Mouse (Mus musculus) heart, adult 2 months (tissue): ENCODE data around the gene Matn3. TPM values are rescaled to one million over a fixed set of nuclear protein-coding genes. Genes with fewer than 3 reads are reported as not detected.
A peak's percentile ranks its signal among the peaks of the same experiment; 100 is the strongest.
"Not testable (repeated sequence)": the region's sequence is repeated elsewhere in the genome, so short reads cannot be mapped to it uniquely, and the experiment has no call there.

Source experiments
- DNase-seq, 2 experiments: peaks; one replicate each; pipeline ENCODE4 v3.0.0; 2021
- H3K27ac ChIP-seq: fragments of 200-600 bp; 2 replicates; pipeline ENCODE4 v1.8.1; 2022
- H3K27me3 ChIP-seq: fragments of 200-500 bp; 2 replicates; pipeline ENCODE4 v1.6.1; 2012; ENCODE audit warnings: mild to moderate bottlenecking, low read length, inconsistent platforms, mixed read lengths; ENCODE audit not compliant: control insufficient read depth, insufficient read depth
- H3K36me3 ChIP-seq: fragments of 200-500 bp; 2 replicates; pipeline ENCODE4 v1.6.1; 2012; ENCODE audit warnings: low read length, inconsistent platforms; ENCODE audit not compliant: control insufficient read depth, insufficient read depth
- H3K4me1 ChIP-seq: fragments of 200-500 bp; 2 replicates; pipeline ENCODE4 v1.6.1; 2011; ENCODE audit warnings: low read length; ENCODE audit not compliant: control insufficient read depth, insufficient read depth
- H3K4me3 ChIP-seq: fragments of 200-600 bp; 2 replicates; pipeline ENCODE4 v1.8.1; 2022
- H3K79me2 ChIP-seq: fragments of 200-500 bp; replicated peaks from 2 replicates; pipeline ENCODE4 v1.6.1; 2012; ENCODE audit warnings: mild to moderate bottlenecking, inconsistent platforms, low read length, moderate library complexity, mixed read lengths; ENCODE audit not compliant: control insufficient read depth, insufficient read depth
- H3K9ac ChIP-seq: fragments of 200-500 bp; 2 replicates; pipeline ENCODE4 v1.6.1; 2012; ENCODE audit warnings: low read depth, mild to moderate bottlenecking, control low read depth, inconsistent platforms, low read length, mixed read lengths
- CTCF ChIP-seq: fragments of 200-600 bp; IDR thresholded peaks from 2 replicates; pipeline ENCODE4 v1.8.1; 2022; ENCODE audit warnings: antibody characterized with exemption, mild to moderate bottlenecking, moderate library complexity
- EP300 ChIP-seq: fragments of 200-500 bp; IDR thresholded peaks from 2 replicates; pipeline ENCODE4 v1.6.1; 2011; ENCODE audit warnings: low read depth, low read length, control low read depth; ENCODE audit not compliant: insufficient read depth
- POLR2A ChIP-seq: fragments of 200-500 bp; IDR thresholded peaks from 2 replicates; pipeline ENCODE4 v1.6.1; 2011; ENCODE audit warnings: mild to moderate bottlenecking, low read depth, low read length, control low read depth; ENCODE audit not compliant: insufficient read depth
- WGBS: fragments of 180-500 bp; shearing (Covaris S2); methylation state at CpG from one replicate; pipeline ENCODE4 v1.1.7; 2018; 5-methylcytosine and 5-hydroxymethylcytosine counted together
- intact Hi-C: fragments of 180-260 bp; cut with DNase I; formaldehyde crosslinking; loops from one replicate; pipeline ENCODE4 v1.15.1; 2025
- polyA plus RNA-seq: library from polyadenylated mRNA; depleted of rRNA; stranded (reverse); fragments of >200 nt; gene quantifications from 2 replicates; pipeline ENCODE4 v1.2.3, GENCODE M21; 2012
- total RNA-seq, 2 experiments: library from RNA; stranded (reverse); gene quantifications; 2 replicates each; pipeline ENCODE4 v1.2.3; 2021

Matn3 gene
- total and polyA plus RNA-seq, 3 experiments, result not detected

DNA sequence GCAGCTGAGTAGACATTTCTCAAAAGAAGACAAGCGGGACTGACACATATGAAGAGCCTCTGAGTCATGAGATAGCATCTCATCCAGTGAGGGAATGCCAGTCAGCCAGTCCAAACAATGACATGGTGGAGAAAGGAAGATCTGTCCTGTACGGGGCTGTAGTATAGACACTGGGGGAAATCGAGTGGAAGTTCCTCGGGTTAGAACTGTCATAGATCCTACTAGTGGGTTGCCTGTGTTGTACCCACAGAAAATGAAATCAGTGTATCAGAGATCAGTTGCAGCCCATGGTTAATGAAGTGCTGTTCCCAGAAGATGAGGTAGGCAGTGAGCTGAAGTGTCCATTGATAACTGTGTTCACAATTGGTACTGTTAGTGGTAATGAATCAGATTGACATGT lies 19.0 kb upstream of the Matn3 start:
- Histone ChIP-seq H3K27me3 (no peaks in the 10 kb centered on the region), H3K4me1 (peaks cover 30% of the 10 kb centered on the region), H3K36me3 (peaks cover 75% of the 10 kb centered on the region), H3K27ac (no peak overlapping the region), H3K4me3 (no peak overlapping the region), H3K79me2 (peaks cover 12% of the 10 kb centered on the region), H3K9ac (no peak overlapping the region)
- intact Hi-C loops, result no loop called here
- DNase-seq, result no peak
- no peak for TF ChIP-seq POLR2A
- no peak for TF ChIP-seq CTCF
- TF ChIP-seq EP300, result no peak
- 38% methylated on average over 4 of the region's 4 CpGs for WGBS

DNA sequence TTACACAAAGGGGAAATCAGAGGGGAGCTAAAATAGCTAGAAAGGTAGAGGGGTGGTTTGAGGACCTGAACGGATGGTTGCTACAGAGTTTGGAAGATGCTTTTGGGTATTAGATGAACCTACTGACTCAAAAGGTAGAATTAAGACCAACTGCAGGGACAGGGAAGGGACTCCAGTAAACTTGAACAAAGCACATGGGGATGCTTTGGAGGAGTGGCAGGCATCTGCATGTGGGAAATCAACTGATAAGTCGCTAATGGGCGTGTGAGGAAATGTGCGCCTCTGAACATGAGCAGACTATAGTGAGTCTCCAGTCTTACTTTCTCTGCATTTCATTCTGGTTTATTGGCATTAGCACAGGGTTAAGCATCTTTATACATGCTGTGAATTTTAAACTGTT lies 16.6 kb upstream of the Matn3 start:
- H3K27me3 ChIP-seq, result no peaks in the 10 kb centered on the region
- no peak overlapping the region for H3K4me3 ChIP-seq
- no peak overlapping the region for H3K27ac ChIP-seq
- H3K4me1 ChIP-seq, result peaks cover 27% of the 10 kb centered on the region
- intact Hi-C loops, result no loop called here
- H3K79me2 ChIP-seq, result peaks cover 5% of the 10 kb centered on the region
- no peak for DNase-seq
- WGBS, result 19% methylated on average over 4 of the region's 4 CpGs
- peaks cover 67% of the 10 kb centered on the region for H3K36me3 ChIP-seq
- no peak overlapping the region for H3K9ac ChIP-seq
- TF ChIP-seq CTCF (no peak), POLR2A (no peak), EP300 (no peak)

DNA sequence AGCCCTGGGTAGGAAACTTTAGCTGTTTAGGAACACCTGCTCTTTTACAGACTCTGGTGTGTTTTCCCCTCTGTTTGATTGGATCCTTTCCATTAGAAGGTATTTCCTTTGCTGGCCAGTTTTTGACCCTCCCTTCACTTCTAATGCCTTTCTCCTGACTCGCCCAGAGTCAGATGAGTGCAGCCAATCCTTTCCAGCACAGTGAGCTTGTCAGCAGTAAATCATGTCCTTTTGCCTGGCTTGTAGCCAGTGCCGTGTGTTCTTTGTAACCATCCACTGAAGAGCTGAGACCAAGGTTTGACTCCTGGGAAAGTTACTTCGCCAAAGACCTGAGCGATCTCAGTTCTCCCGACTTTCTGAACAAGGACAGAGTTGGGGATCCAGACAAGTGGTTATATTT lies 12.4 kb upstream of the Matn3 start:
- 54% methylated on average over 5 of the region's 5 CpGs for WGBS
- no peaks in the 10 kb centered on the region for H3K27me3 ChIP-seq
- no peak overlapping the region for H3K9ac ChIP-seq
- DNase-seq, result peak in 1 of 2 experiments; percentile 48
- intact Hi-C loops, result loop anchor here (5.0 kb wide), 2 partner anchors 37 to 48 kb away; partner anchors contain the start of gene Wdr35
- peak overlapping the region; percentile 42 for H3K27ac ChIP-seq
- TF ChIP-seq EP300 (no peak), POLR2A (no peak), CTCF (no peak)
- H3K4me1 ChIP-seq, result peaks cover 12% of the 10 kb centered on the region
- H3K36me3 ChIP-seq, result peaks cover 38% of the 10 kb centered on the region
- no peak overlapping the region for H3K4me3 ChIP-seq
- H3K79me2 ChIP-seq, result 0 out of 2 replicates have a peak, but pooled peaks cover 1% of the 10 kb centered on the region

DNA sequence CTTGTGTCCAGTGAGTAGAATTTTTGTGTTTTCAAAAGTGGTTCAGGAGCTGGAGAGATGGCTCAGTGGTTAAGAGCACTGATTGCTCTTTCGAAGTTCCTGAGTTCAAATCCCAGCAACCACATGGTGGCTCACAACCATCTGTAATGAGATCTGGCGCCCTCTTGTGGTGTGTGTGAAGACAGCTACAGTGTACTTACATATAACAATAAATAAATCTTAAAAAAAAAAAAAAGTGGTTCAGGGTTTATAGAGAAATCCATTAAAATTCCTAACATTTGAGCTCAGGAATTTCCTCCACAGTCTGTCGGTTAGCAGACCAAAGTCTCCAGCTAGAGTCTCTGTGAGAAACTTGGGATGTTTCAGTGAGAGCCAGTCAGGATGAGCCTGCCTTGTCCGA lies 11.5 kb upstream of the Matn3 start:
- H3K36me3 ChIP-seq, result peaks cover 33% of the 10 kb centered on the region
- not testable (repeated sequence) for H3K4me3 ChIP-seq

DNA sequence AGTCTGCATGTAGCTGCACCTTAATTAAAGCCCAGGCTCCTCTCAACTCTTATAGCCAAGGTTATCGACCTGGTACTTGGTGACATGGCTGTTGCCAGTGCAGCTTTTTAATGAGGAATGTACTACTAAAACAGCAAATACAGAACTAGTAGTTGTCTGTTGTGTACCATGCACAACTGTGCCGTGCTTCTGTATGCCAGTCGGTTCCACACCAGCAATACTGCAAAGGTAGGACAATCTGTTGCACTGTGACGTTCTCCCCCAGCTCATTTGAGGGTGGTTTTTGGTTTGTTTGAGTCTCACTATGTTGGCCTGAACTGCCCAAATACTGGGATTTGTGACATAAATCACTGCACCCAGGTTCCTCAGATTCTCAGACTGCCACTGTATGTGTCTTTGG lies 8.2 kb upstream of the Matn3 start:
- TF ChIP-seq CTCF (no peak), POLR2A (no peak), EP300 (no peak)
- Histone ChIP-seq H3K9ac (no peak overlapping the region), H3K4me1 (peaks cover 2% of the 10 kb centered on the region), H3K4me3 (no peak overlapping the region), H3K27ac (no peak overlapping the region), H3K36me3 (peaks cover 16% of the 10 kb centered on the region), H3K27me3 (no peaks in the 10 kb centered on the region), H3K79me2 (no peaks in the 10 kb centered on the region)
- intact Hi-C loops, result loop anchor here (5.0 kb wide), 2 partner anchors 33 to 52 kb away; partner anchors contain the start of gene Wdr35
- WGBS, result 95% methylated on average over 4 of the region's 4 CpGs
- DNase-seq, result no peak

More for the DNA sequence above, 11.5 kb upstream of the Matn3 start:
- 80% methylated on average over 4 of the region's 4 CpGs for WGBS
- H3K27me3 ChIP-seq, DNase-seq, H3K9ac ChIP-seq, H3K4me1 ChIP-seq, H3K27ac ChIP-seq, H3K79me2 ChIP-seq: not testable (repeated sequence)
- peak; percentile 73 for TF ChIP-seq CTCF
- intact Hi-C loops, result loop anchor here (5.0 kb wide), 2 partner anchors 36 to 49 kb away; partner anchors contain the start of gene Wdr35

DNA sequence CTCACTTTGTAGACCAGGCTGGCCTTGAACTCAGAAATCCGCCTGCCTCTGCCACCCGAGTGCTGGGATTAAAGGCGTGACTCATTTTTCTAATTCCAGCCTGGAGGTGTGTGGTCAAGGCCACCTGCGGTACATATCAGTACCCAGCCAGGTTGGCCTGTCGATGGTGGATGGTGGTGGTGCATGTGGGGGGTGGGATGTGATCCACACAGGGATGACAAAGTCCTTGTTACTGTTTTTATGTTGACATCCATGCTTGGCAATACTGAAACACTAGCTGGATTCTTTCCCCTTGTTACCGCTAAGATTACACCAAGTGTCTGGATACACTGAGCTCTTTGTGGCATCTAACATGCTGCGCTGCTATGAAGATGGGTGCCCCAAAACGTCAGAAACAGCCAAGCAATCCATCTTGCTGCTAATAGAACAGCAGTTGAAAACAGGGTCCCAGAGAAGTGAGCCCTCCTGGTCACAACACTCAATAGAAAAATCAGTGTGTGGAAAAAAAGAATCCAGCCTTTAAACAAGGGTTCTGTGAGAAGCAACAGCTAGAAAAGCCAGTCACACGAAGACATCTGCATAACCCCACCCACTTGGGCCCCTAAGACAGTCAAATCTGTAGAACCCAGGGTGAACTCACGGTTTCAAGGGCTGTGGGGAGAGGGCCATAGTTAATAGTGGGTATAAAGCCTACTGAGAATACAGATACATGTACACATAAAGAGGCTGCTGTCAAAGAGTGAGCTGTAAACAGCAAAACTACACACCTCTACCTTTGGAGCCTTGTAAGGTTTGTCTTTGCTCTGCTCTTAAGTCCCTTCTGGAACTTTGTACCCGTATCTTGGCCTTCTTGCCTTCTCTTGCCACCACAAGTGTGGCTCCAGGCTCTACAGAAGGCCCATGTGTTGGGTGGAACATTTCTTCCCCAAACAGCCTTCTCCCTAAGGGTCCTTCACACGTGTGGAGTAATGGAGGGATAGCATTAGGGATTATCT lies 7.4 kb upstream of the Matn3 start:
- Histone ChIP-seq H3K27me3 (no peaks in the 10 kb centered on the region), H3K4me1 (no peaks in the 10 kb centered on the region), H3K9ac (no peak overlapping the region), H3K36me3 (peaks cover 9% of the 10 kb centered on the region), H3K4me3 (no peak overlapping the region), H3K79me2 (no peaks in the 10 kb centered on the region), H3K27ac (no peak overlapping the region)
- WGBS, result 67% methylated on average over 12 of the region's 12 CpGs
- TF ChIP-seq CTCF, result no peak
- no peak for TF ChIP-seq POLR2A
- no peak for TF ChIP-seq EP300
- DNase-seq, result no peak
- intact Hi-C loops, result no loop called here
